Mouse (Mus musculus) T-cell, adult 2 months (primary cell): ENCODE results near the gene Clca4a.
"Not testable (repeated sequence)": the region's sequence is repeated elsewhere in the genome, so short reads cannot be mapped to it uniquely, and the experiment has no call there.

ENCODE experiments used
- DNase-seq: peaks from one replicate; pipeline ENCODE4 v3.0.0; 2022; ENCODE audit warnings: low spot score

Gene Clca4a

GRCm38 (mm10) chr3:144974945-144975344 lies at the start of gene Clca4a:
Clca4a (minus strand) TSS chr3:144975045.
- no peak for DNase-seq

GRCm38 (mm10) chr3:145017807-145018206 lies 43.0 kb upstream of the Clca4a start:
- DNase-seq, result no peak

GRCm38 (mm10) chr3:145004422-145004821 lies 29.6 kb upstream of the Clca4a start:
- DNase-seq, result no peak

GRCm38 (mm10) chr3:145000912-145001311 lies 26.1 kb upstream of the Clca4a start:
- no peak for DNase-seq

GRCm38 (mm10) chr3:144993055-144993454 lies 18.2 kb upstream of the Clca4a start:
- no peak for DNase-seq

GRCm38 (mm10) chr3:144992618-144993017 lies 17.8 kb upstream of the Clca4a start:
- no peak for DNase-seq

- DNase-seq, result no peak
These were observed 11.0 kb upstream of the Clca4a start for GRCm38 (mm10) chr3:144985890-144986289.

GRCm38 (mm10) chr3:144980551-144980950 lies 5.7 kb upstream of the Clca4a start:
- DNase-seq, result no peak

GRCm38 (mm10) chr3:144977631-144978030 lies 2.8 kb upstream of the Clca4a start:
- DNase-seq, result no peak

GRCm38 (mm10) chr3:144976091-144976490 lies 1.2 kb upstream of the Clca4a start:
- no peak for DNase-seq

GRCm38 (mm10) chr3:144971553-144972270 lies 3.1 kb downstream of the Clca4a start:
- DNase-seq, result no peak

GRCm38 (mm10) chr3:144969755-144970154 lies 5.1 kb downstream of the Clca4a start:
- no peak for DNase-seq

GRCm38 (mm10) chr3:144966074-144966473 lies 8.8 kb downstream of the Clca4a start:
- no peak for DNase-seq

GRCm38 (mm10) chr3:144950829-144951228 lies 24.0 kb downstream of the Clca4a start:
- no peak for DNase-seq

GRCm38 (mm10) chr3:144947376-144947775 lies 27.5 kb downstream of the Clca4a start:
- not testable (repeated sequence) for DNase-seq

GRCm38 (mm10) chr3:144933625-144934024 lies 41.2 kb downstream of the Clca4a start:
- not testable (repeated sequence) for DNase-seq

GRCm38 (mm10) chr3:144933011-144933491 lies 41.8 kb downstream of the Clca4a start:
- no peak for DNase-seq

GRCm38 (mm10) chr3:144932335-144932734 lies 42.5 kb downstream of the Clca4a start, which contains the start of gene Clca4b:
Clca4b (minus strand) TSS chr3:144932529.
- no peak for DNase-seq

- DNase-seq, result no peak
These were observed 60.8 kb downstream of the Clca4a start for GRCm38 (mm10) chr3:144914014-144914413.
